Mouse (Mus musculus): ENCODE measurements around the gene Itga8. TPM values are rescaled to one million over a fixed set of nuclear protein-coding genes. Genes with fewer than 3 reads are reported as not detected.

Gene Itga8
- total RNA-seq, 1 experiment from 2014 or later, result 0.35 TPM

DNA sequence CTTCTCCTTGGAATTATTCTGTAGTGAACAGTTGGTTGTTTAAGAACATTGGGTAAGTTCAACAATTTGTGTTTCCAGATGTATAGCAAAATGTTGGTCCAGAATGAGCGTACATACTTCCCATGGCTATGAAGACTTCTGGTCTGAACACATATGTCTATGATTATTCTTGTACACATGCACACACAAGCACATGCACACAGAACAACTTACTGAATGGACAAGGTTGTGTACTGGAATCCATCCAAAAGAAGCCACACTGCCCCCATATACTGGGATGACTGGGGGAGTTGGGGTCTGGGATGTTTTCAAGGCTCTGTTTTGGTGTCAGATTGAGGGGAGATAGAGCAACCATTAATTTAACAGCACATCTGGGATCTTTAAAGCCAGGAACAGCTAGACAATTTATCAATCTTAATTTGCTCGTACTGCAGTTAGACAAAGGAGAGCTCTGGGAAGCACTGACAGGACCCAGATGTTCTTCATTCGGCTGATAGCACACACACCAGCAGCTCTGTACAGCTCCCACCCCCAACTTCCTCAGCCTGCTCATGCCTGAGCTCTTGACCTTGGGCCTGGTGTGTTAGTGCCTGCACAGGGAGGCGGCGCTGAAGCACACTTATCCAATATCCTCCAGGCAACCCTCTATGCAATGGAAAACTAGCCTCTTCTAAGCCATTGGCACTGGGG is 241.5 kb downstream of the Itga8 start:
- no peak for ATAC-seq (replicated peaks in 1 of 2; ENCODE audit: insufficient read depth in 1 of 2, low FRiP score in 2 of 2, low TSS enrichment in 1 of 2, low read depth in 1 of 2, poor library complexity in 2 of 2, severe bottlenecking in 2 of 2)

Other genes starting within 250 kb of the Itga8 start
- gene Mindy3, start 117.5 kb upstream of the Itga8 start, total RNA-seq (2017), result 18.4 and 22.8 TPM in 2 replicates